Comparison of ENCODE assay signal across 12 mouse cellular contexts in genomic region chr9:66708054-66708772, GRCm38 (mm10). TPM values are rescaled to one million over a fixed set of nuclear protein-coding genes. Genes with fewer than 3 reads are reported as not detected.
A peak's percentile ranks its signal among the peaks of the same experiment; 100 is the strongest.
DNase-seq lines count a peak whose midpoint lies in the region; ATAC-seq and TF ChIP-seq lines count a peak whose summit lies in the region.
"Had no signal": no experiment of that assay in that cellular context is flagged by ENCODE, and none has a peak within 500 bp of the region (broad histone marks: within the 10 kb centered on the region; RNA-seq: fewer than 3 reads in every experiment).

No protein-coding gene starts in this region.

- no peaks in the 10 kb centered on the region for H3K9me3 ChIP-seq in kidney, embryonic 16.5 days (ENCODE audit: low read length)
- H3K9me3 ChIP-seq in hindbrain, embryonic 11.5 days (ENCODE audit: control insufficient read depth, low read length): no peaks in the 10 kb centered on the region
- H3K9me3 ChIP-seq: G1E; midbrain, embryonic 10.5 days had no signal

- no peak overlapping the region for H3K4me3 ChIP-seq in kidney, embryonic 16.5 days (ENCODE audit: low read length)
- H3K4me3 ChIP-seq in hindbrain, embryonic 11.5 days (ENCODE audit: low read depth, low read length): no peak overlapping the region
- H3K4me3 ChIP-seq: left cerebral cortex, adult 2 months; midbrain, embryonic 10.5 days had no signal

- WGBS in kidney, embryonic 16.5 days: 31% methylated on average over 11 of the region's 11 CpGs
- whole genome bisulfite sequencing in hindbrain, embryonic 11.5 days: 59% methylated on average over 11 of the region's 11 CpGs

- no peak overlapping the region for H3K4me2 ChIP-seq in kidney, embryonic 16.5 days (replicated peaks; ENCODE audit: low read depth, low read length)
- no peak overlapping the region for H3K4me2 ChIP-seq in hindbrain, embryonic 11.5 days (replicated peaks; ENCODE audit: low read depth, low read length)

- no peaks in the 10 kb centered on the region for H3K27me3 ChIP-seq in kidney, embryonic 16.5 days (ENCODE audit: insufficient read depth, low read length)
- H3K27me3 ChIP-seq in Patski: no peaks in the 10 kb centered on the region
- no peaks in the 10 kb centered on the region for H3K27me3 ChIP-seq in hindbrain, embryonic 11.5 days (ENCODE audit: control insufficient read depth, insufficient read depth, low read length)

- no peaks in the 10 kb centered on the region for H3K36me3 ChIP-seq in kidney, embryonic 16.5 days (ENCODE audit: insufficient read depth, low read length)
- H3K36me3 ChIP-seq in hindbrain, embryonic 11.5 days (ENCODE audit: control insufficient read depth, insufficient read depth, low read length): no peaks in the 10 kb centered on the region
- H3K36me3 ChIP-seq: G1E; midbrain, embryonic 10.5 days had no signal

- peaks cover 21% of the 10 kb centered on the region for H3K4me1 ChIP-seq in kidney, embryonic 16.5 days (ENCODE audit: insufficient read depth, low read length)
- no peaks in the 10 kb centered on the region for H3K4me1 ChIP-seq in hindbrain, embryonic 11.5 days (replicated peaks; ENCODE audit: control insufficient read depth, insufficient read depth, low read length)

- CTCF ChIA-PET in Patski (lab: Charles Lee): interaction anchor here (1.2 to 1.9 kb wide), 4 partner anchors 10 to 61 kb away, joined by 3 to 8 read pairs (median 4); no protein-coding TSS in a partner anchor

- DNase-seq in adrenal gland, adult (ENCODE audit: inconsistent age in 2 of 2, low spot score in 1 of 2): peak; percentile 41 to 46
- DNase-seq in adrenal gland, adult 18-20 months (ENCODE audit: low spot score in 2 of 2): no peak
- no peak for DNase-seq in kidney, postnatal 25 days
- DNase-seq in Patski (ENCODE audit: low read depth, low spot score): no peak
- peak; percentile 33 for DNase-seq in hindbrain, embryonic 11.5 days (ENCODE audit: low spot score)
- no peak for DNase-seq in urinary bladder, adult 18-20 months (ENCODE audit: low spot score in 2 of 2)
- no peak for DNase-seq in ovary, adult 18-20 months (ENCODE audit: low spot score)
- DNase-seq: thymus, postnatal 4 days had no signal

- 0 out of 2 replicates have a peak, but pooled peaks have one; percentile 29 for ATAC-seq in kidney, embryonic 16.5 days (ENCODE audit: low FRiP score, low TSS enrichment)
- peak; percentile 44 for ATAC-seq in Patski
- ATAC-seq in hindbrain, embryonic 11.5 days (ENCODE audit: low FRiP score): no peak

- no peak for TF ChIP-seq CTCF in Patski (IDR thresholded peaks at IDR 0.05)

- H3K9ac ChIP-seq in kidney, embryonic 16.5 days (replicated peaks; ENCODE audit: low read length): no peak overlapping the region
- no peak overlapping the region for H3K9ac ChIP-seq in hindbrain, embryonic 11.5 days (ENCODE audit: low read depth, low read length)

- POLR2A ChIA-PET in Patski (lab: Charles Lee): interaction anchor here (0.6 kb wide), 1 partner anchor 20 kb away, joined by 3 read pairs; no protein-coding TSS in a partner anchor

- in situ Hi-C loops in Patski (cut with MboI; ENCODE audit: low pct_unique_long_range_greater_than_20kb): loop anchor here (5.0 kb wide), 1 partner anchor 61 kb away; no protein-coding TSS in a partner anchor

- H3K27ac ChIP-seq in kidney, embryonic 16.5 days (ENCODE audit: low read length): peak overlapping the region; percentile 36; the same call in 1 of the 2 replicates
- no peak overlapping the region for H3K27ac ChIP-seq in hindbrain, embryonic 11.5 days (ENCODE audit: low read depth, low read length)
- H3K27ac ChIP-seq: left cerebral cortex, adult 2 months had no signal

RNA-seq across cellular contexts. Expression of gene Car12, which starts 5.3 kb away (rescaled TPM):
- under 1 TPM; 0.43 to 0.93 TPM for total RNA-seq in adrenal gland, adult 18-20 months (2021)
- polyA plus RNA-seq in kidney, embryonic 16.5 days (2015; fragmentation: Nextera tagmentation; extraction: Ambion mirVana): 27.7 and 30.7 TPM in 2 replicates
- 27.9 TPM for polyA plus RNA-seq in Patski (2021)
- polyA plus RNA-seq in hindbrain, embryonic 11.5 days (2014; fragmentation: Nextera tagmentation; extraction: Ambion mirVana): 1.0 and 1.2 TPM in 2 replicates
- polyA plus RNA-seq: G1E had no signal

Comparison
In these comparisons a context has a peak if more than half of its experiments do, and no peak if none do; other contexts are left out.
1. DNase-seq: peak in adrenal gland, adult (2 of 2) and hindbrain, embryonic 11.5 days (single experiment); none in adrenal gland, adult 18-20 months (0 of 2), kidney, postnatal 25 days (0 of 2), Patski (single experiment), urinary bladder, adult 18-20 months (0 of 2) and ovary, adult 18-20 months (single experiment).
2. RNA of gene Car12, which starts 5.3 kb away (polyA plus RNA-seq): 27.7 to 30.7 TPM in kidney, embryonic 16.5 days and 27.9 TPM in Patski (single experiment); 1.0 to 1.2 TPM in hindbrain, embryonic 11.5 days; every median in the first group is over 10 times any median in the second.